Mouse (Mus musculus) retina, adult 2 months (tissue): ENCODE results near the gene Cntn2.
A peak's percentile ranks its signal among the peaks of the same experiment; 100 is the strongest.

Experiments
- DNase-seq: peaks from one replicate; pipeline ENCODE4 v3.0.0-alpha.2; 2012; ENCODE audit warnings: low read depth, low spot score

The Cntn2 gene

DNA sequence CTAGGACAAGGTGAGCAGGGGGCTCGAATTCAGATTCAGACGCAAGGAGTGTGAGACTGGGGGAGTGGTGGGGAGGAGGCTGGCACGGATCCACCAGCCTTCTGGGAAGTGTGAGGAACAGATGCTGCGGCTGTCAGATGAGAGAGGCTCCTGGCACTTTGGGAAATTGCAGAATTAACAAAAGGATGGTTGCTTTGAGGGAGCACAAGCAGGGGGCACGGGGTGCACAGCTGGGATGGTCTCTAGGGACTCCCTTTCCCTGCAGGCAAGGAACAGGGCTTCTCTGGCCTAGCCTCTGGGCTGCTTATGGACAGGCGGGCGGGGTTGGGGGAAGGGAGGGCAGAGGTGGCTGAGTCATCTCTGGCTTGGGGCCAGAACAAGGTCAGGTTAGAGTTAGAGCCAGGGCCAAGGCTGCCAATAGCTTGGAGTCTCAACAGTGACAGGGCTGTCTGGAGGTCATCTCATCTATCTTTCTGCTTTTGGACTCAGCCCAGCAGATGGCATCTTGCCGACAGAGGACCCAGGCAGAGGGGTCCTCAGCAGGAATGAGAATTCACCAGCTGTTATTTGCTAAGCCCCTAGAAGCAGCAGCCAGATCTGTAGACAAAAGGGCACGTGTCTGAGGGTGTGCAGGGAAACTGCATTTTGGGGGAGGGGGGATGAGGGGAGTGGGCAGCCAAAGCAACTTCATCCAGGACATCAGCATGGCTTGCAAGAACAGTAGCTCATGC is 15.0 kb upstream of the Cntn2 start:
- DNase-seq = peak; percentile 29

DNA sequence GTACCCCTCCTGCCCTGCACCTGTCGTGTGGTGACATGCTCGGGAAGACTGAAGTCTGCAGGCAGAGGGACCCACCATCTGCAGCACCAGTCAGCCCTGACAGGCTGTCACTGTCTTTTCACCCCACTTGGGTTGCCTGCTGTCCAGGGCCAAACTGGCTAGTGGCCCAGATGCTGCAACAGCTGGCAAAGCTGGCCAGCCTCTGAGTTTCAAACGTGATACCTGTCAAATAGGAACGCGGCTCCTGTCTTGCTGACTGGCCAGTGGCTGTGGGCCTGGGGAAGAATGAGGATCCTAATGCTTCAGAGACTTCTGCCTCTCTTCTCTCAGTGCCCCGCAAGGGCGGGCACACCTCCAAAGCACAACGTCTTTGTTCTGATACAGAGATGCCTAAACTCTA is 733 bp upstream of the Cntn2 start:
- no peak for DNase-seq

DNA sequence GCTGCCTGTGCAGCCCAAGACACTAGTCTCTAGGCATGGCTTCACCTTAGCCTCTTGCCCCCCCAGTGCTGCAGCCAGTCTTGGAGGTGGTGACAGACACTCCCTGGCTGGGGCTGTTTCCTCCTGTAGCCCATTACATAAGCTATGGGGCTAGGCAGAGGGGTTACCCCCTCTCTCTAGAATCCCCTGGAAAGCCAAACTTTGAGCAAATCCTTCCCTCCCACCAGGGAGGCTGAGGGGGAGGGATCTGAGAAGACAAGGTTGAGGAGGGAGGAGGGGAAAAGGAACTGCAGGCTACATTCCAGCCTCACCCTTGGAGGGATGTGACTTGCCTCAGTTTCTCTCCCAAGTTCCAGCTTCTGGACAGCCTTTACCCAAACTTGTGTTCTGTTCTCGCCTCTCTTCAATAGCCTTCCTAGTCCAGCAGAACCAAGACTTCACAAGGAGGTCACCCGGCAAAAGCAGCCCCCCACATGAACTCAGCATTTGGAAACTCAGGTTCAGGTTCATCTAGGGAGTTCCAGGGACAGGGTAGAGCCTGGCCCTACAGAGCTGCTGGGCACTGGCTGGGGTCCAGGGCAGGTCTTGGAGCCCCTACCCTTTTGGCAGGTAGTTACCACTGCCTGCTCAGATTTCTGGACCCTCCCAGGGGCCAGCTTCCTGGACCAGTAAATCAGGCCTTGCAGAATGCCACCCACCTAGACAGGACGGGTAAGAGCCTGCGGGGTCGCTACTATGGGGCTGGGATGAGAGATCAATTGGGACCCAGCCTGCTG is 1.0 kb downstream of the Cntn2 start:
- no peak for DNase-seq

DNA sequence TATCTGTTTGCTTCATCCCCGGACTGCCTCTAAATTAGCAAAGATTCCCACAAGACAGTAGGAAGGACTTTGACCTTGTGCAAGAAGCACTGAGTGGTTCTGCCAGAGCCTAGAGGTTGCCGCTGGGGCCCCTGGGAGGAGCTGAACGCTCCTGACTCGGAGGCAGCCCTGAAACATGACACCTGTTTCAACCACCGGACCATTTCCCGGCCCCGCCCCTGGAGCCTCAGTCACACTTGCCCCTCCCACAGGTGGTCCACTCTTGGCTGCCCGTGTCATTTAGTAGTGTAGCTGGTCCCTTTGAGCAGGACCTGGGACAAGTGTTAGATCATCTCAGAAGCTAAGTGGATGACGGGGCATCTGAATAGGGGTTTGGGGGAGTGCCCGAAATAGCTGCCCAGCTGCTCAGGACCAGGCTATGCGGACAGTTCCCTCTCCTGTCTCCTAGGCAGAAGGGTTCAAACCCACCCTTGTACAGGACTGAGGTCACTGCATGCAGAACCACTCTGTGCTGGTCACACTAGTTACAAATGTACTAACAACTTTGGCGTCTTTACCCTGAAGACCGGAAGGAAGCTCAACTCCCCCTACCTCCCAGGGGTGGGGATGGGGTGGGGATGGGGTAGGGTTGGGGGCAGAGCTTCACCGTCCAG is 1.8 kb downstream of the Cntn2 start:
- DNase-seq = no peak

DNA sequence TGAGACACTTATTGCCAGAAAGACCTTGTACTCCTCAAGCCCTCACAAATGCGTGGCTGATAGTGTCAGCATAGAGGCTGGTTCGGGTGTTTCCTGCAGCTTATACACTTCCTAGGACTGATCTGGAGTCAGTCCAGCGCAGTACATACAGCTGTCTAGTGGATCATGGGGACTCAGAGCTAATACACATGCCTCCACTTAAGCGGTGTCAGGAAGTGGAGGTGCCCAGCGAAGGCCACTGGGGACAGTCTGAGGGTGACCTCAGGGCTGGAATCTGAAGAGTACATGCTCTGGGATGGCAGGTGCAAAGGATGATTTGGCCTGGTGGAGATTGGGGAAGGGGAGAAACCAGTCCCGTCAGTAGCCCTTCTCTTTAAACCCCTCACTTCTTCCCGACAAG is 2.4 kb downstream of the Cntn2 start:
- no peak for DNase-seq

DNA sequence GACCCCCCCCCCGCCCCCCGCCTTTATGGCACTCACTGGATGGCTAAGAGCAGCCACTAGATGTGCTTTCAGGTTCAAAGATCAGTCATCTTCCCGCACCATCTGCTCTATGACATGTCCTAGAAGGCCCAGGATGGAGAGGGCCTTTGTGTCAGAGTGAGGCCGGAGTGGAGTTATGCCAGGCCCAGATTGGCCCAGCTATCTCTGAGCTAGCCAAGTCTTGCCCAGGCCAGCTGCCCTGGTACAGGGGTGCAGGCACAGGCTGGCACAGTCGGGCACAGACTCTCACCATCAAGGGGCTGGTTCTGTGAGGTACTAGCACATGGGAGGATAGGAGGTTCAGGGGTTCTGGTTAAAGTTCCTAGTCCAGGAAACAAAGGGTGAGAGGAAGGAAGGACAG is 5.3 kb downstream of the Cntn2 start:
- DNase-seq = no peak

DNA sequence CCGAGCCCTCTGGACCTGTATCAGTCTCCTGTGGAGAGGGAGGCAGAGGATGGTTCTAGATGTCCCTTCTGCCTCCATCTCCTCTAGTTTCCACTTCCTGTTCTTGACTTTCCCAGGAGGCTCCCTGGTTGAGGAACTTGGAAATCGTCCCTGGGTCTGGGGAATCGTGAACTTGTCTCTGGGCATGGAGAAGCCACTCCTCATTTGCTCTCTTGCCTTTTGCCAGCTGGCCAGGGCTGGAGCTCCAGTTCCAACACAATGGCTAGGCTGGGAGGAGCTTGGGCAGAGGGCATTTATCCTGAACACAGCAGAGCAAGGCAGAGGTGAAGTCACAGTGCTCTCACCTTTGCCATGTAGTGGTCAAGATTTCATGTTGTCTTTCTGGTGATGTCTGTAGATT is 6.6 kb downstream of the Cntn2 start:
- DNase-seq = no peak

DNA sequence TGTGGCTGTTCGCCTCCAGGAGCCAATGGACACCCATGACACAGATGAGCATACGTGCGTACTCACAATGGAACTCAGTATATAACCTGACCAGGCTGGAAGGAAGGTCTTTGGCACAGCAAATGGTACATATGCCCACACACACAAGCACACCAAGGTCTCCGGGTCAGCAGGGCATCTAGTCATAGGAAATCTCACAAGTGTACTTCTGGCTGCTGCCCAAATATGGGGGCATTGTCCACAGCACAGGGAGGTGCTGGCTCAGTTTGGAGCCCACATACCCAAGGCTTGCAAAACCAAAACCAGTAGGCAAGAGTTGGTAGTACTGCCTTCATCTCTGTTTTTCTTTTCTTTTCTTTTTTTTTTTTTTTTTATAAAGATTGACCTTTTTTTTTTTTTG is 7.5 kb downstream of the Cntn2 start:
- no peak for DNase-seq

DNA sequence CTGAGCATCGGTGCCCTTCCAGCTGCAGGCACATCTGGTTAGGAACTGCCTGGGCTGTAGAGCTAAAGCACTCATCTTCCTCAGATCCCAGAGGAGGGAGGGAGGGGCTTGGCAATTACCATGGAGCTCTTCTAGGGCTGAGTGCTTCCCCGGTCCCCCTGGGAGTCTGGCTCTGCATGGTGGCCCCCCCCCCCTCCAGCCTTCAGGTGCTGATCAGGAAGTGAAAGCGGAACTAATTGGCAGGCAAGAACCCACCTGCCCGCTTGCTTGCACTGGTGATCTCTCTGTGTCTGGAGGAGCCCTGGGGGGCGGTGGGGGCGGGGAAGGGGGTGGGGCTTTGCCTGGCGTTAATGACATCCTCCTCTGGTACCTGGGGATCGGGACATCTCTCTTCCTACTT is 9.2 kb downstream of the Cntn2 start:
- no peak for DNase-seq

DNA sequence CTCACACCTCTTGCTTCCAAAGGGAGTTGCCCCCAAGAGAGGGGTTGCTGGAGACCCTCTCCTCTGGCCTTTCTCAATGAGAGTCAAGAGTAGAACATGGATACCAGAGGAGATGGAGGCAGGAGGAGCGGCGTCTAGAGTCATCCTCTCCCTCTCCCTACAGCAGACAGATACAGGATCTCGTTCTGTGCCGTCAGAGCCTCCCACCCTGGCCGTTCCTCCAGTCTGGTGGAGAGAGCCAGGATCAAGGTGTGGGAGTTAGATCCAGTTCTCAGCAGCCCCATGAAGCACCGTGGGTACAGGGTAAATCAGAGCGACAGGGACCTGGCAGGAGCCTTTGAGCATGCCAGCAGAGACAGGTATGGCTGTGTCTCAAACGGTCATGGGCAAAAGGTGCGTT is 10.5 kb downstream of the Cntn2 start:
- DNase-seq = no peak

DNA sequence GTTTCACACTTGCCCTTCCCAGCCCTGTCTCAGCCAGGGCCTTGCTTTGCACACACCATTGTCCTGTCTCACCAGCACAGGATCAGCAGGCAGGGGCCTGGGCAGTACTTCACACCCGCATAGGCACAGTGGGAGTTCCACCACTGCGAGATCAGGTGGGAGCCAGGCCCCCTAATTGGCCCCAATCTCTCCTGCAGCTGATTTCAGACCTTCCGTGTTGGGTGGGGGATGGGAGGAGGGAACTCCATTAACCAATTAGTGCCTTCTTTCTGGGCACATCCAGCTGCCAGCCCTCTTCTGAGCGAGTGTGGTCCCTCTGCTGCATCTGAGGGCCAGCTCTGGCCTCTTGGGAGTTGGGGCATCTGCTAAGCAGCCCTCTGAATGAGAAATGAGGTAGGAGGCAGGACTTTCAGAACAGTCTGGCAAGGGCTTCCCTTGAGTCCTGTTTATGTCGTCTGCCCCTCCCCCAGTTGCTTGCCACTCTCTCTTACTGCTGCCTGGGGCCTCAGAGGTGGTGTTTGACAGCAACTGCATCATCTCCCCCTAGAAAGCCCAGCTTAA is 12.3 kb downstream of the Cntn2 start:
- DNase-seq = no peak

DNA sequence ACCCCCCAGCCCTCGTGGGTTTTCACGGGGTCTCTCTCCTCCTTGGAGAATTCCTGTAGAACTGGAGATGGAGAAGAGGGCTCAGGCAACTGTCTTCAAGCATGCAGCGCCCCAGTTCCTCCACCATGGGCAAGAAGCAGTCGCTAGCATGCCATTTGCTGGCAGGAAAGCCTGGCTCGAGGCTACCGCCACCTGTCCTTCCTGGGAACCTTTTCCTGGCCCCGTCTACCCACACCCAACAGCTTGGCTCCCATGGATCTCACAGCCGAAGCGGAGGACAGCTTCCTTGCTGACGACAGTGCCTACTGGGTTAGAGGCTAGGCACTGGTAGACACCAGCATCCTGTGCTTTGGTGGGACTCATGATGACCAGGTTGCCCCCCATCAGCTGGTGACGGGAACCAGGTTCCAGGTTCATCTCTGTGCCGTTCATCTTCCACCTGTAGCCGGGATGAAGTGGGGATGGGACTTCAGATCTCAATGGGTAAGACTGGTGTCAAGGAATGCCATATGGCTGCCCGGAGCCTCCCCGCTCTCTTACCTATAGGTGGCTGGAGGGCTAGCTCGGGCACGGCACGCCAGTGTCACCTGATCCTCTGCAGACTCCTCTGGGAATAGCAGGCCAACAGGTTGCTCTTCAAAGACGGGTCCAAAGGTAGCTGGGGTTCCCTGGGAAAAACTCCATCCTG is 14.3 kb downstream of the Cntn2 start:
- no peak for DNase-seq

DNA sequence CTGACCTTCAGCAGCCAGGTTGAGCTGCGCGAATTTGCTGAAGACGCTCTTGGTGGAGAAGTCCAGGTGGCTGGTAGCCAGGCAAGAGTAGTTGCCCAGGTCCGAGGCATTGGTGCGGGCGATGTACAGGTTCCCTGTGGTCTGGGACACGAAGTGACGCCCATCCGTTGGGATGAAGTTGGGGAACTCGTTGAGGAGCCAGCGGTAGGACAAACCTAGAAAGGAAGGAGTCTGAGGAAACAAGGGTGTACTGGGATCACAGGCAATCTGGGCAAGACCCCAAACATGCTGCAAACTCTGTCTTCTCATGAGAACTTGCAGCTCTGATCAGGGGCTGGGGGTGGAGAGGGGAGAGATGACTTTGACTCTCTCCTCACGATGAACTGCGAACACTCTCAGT is 15.0 kb downstream of the Cntn2 start:
- DNase-seq = no peak

DNA sequence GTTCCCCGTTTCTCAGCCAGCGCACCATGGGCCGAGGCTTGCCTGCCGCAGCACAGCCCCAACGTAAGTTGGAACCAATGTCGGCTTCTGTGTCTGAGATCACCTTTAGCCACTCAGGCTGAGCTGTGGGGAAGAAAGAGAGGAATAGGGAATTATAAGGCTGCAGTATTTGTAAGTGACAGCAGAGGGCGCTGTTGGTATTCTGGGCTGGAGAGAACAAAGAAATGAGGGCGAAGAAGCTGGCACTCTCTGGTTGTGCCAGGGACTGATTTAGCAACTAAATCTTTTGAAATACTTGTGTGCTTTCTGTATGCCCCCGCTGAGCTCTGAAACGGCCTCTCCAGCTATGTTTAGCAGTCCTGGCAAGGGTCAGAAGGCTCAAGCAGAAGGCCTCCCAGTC is 17.2 kb downstream of the Cntn2 start:
- peak; percentile 60 for DNase-seq

DNA sequence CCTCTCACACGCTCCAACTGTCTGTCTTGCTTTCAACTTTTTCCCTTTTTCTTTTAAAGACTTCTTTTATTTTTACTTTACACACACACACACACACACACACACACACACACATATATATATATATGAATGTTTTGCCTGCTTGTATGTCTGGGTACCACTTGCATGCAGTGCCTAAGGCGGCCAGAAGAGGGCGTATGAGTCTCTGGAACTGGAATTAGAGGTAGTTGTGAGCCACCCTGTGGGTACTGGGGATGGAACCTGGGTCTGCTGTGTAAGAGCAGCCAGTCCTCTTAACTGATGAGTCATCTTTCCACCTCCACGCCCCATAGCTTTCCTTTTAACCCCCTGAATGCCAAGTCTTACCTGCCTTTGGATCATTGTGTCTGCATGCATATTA is 19.1 kb downstream of the Cntn2 start:
- no peak for DNase-seq

DNA sequence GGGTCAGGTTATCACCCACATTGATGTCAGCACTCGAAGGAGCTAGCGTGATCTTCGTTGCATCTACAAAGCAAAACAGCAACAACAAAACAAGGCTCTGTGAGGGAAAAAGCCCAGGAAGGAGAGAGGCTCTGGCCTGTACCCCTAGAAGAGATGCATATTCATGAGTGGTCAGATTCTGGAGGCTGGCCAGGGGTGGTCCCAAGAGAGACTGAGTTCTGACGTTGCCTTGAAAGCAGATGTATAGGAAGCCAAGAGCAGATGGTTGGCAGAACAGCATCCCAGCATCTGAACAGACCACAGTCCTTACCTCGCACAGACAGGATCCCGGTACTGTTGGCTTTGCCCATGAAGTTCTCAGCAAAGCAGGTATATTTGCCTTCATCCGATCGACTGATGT is 20.0 kb downstream of the Cntn2 start:
- DNase-seq = no peak

DNA sequence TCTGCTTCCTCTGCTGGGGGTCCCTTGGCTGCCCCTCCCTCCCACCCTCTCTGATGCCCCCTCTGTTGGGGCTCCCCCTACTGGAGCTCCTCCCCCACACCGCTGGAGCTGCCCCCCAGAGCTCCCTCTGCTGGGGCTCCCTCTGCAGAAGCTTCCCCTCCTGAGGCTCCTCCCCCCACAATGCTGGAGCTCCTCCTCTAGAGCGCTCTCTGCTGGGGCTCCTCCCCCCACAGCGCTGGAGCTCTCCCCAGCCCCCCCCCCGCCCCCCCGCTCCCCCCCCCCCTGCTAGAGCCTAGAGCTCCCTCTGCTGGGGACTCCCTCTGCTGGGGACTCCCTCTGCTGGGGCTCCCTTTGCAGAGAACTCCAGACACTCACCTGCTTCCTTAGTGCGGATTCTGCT is 22.3 kb downstream of the Cntn2 start:
- DNase-seq = peak; percentile 64

DNA sequence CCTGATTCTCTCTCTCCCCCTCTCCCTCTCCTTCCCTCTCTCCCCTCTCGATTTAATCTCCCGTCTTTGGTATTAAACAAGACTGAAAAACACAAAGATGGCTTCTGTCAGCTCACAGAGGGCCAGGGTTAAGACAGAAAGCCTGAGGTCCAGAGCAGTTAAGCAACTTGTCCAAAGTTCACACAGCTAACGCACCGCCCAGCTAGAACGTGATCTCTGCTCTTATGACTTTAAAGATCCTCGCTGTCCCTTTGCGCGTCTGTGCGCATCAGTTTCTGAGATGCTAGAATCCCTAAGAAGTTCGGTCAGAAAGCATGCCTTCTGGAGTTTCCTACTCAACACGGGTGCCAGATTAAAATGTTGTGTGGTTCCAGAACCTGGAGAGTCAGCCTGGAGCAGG is 23.3 kb downstream of the Cntn2 start:
- no peak for DNase-seq

DNA sequence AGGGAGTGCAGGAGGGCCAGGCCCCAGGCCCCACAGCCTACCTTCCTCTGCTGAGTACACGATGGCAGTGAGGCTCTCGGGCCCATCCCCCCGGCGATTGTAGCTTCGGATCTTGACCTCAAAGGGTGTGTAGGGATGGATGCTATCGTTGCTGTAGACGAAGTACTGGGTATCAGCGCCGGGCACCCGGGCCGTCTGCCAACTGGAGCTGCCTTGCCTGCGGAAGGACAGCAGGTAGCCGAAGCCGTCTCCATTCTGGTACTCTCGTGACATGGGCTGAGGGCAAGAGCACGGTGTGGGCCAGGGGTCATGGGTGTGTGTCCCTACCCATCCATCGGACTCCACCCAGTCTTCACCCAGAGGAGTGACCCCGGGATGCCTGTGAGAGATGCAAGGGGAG is 24.4 kb downstream of the Cntn2 start:
- no peak for DNase-seq

DNA sequence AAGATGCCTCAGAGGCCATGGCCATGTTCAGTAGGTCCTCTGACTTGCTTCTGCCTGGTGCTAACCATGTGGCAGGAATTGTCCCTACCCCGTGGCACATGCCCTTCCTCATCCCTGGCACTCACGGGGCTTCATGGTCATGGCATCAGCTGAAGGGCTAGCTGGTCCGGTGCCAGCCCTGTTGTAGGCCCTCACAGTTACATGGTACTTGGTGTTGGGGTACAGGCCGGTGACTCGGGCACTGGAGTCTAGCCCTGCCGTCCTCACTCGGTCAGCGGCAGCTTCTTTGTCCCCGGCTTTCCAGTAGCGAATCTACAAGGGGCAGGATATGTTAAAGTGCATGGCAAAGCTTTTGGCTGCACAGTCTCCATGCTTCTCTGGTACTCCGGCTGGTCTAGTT is 26.3 kb downstream of the Cntn2 start:
- no peak for DNase-seq

DNA sequence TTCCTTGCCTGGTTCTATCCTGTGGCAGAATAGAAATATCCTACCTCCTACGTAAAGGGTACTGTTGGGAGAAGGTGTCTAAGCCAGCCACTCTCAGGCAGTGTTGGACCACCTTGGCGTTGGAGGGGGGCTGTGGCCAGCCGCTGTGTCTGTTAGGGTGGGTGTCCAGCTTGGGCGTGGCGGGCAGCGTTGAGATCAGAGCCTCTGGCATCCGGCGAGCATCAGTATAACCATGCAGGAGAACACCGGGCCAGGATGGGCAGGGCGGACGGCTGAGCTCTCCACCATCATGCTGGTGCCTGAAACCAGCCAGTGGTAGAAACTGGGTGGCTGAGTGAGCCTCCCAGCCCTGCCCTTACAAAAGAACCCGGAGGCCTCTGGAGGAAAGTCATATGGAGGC is 27.7 kb downstream of the Cntn2 start:
- no peak for DNase-seq

DNA sequence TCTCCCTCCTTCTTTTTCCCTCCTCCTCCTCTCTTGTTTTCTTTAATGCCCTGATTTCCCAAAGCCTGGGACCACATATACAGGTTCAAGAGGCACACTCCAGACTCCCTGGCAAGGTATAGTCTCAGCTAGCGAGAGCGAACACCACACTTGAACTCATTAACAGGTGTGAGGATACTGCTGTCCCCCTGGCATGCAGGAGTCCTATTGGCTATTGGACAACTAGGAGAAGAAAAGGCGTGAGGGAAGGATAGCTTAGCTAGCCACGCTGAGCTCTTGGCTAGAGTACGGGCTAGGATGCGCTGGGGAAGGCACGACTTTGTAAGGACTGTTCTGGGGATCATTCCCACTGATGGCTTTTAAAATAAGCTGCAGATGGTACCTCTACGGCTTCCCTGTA is 30.9 kb downstream of the Cntn2 start:
- DNase-seq = no peak
